In genomic region chr16:73873828-73874558, GRCm38 (mm10) we compare ENCODE assay signal across 25 mouse cellular contexts.
A peak's percentile ranks its signal among the peaks of the same experiment; 100 is the strongest.
DNase-seq lines count a peak whose midpoint lies in the region; ATAC-seq and TF ChIP-seq lines count a peak whose summit lies in the region.
"Had no signal": no experiment of that assay in that cellular context is flagged by ENCODE, and none has a peak within 500 bp of the region (broad histone marks: within the 10 kb centered on the region; RNA-seq: fewer than 3 reads in every experiment).

No protein-coding gene starts in this region.

- intact Hi-C loops in gastrocnemius, adult 2 months (cut with DNase I), result no loop called here

- H3K27me3 ChIP-seq in liver, embryonic 11.5 days (replicated peaks; ENCODE audit: control insufficient read depth, insufficient read depth, low read length), result no peaks in the 10 kb centered on the region
- H3K27me3 ChIP-seq in liver, embryonic 12.5 days (replicated peaks), result no peaks in the 10 kb centered on the region
- no peaks in the 10 kb centered on the region for H3K27me3 ChIP-seq in liver, embryonic 16.5 days (ENCODE audit: control insufficient read depth, insufficient read depth, low read depth, low read length)
- H3K27me3 ChIP-seq: forebrain, embryonic 15.5 days; hindbrain, embryonic 12.5 days; Patski had no signal

- no peaks in the 10 kb centered on the region for H3K4me1 ChIP-seq in liver, embryonic 11.5 days (replicated peaks; ENCODE audit: control insufficient read depth, insufficient read depth, low read length)
- H3K4me1 ChIP-seq in liver, embryonic 12.5 days, result no peaks in the 10 kb centered on the region; the same call in 1 of the 2 replicates
- H3K4me1 ChIP-seq in liver, embryonic 16.5 days (ENCODE audit: control insufficient read depth, low read depth, low read length), result no peaks in the 10 kb centered on the region; the same call in none of the 2 replicates
- H3K4me1 ChIP-seq: embryonic facial prominence, embryonic 10.5 days; heart, embryonic 10.5 days; hindbrain, embryonic 12.5 days had no signal

- WGBS in liver, embryonic 11.5 days, result 64% methylated on average over 5 of the region's 5 CpGs
- 56% methylated on average over 5 of the region's 5 CpGs for WGBS in liver, embryonic 12.5 days (ENCODE audit: insufficient replicate concordance)
- 50% methylated on average over 5 of the region's 5 CpGs for WGBS in liver, embryonic 16.5 days (ENCODE audit: insufficient replicate concordance)

- TF ChIP-seq CTCF in gastrocnemius, adult 2 months (IDR thresholded peaks at IDR 0.05), result no peak

- no peak overlapping the region for H3K4me2 ChIP-seq in liver, embryonic 11.5 days
- no peak overlapping the region for H3K4me2 ChIP-seq in liver, embryonic 12.5 days
- H3K4me2 ChIP-seq in liver, embryonic 16.5 days (ENCODE audit: low read depth, low read length), result no peak overlapping the region
- H3K4me2 ChIP-seq: forebrain, embryonic 15.5 days; hindbrain, embryonic 12.5 days had no signal

- ATAC-seq in liver, embryonic 11.5 days (replicated peaks; ENCODE audit: low FRiP score), result peak; percentile 62; the same call in 1 of the 2 replicates
- peak; percentile 76 for ATAC-seq in liver, embryonic 12.5 days
- ATAC-seq in liver, embryonic 16.5 days (ENCODE audit: low read depth), result peak; percentile 85
- ATAC-seq: activated CD4-positive, CD25-positive, alpha-beta regulatory T cell, adult 4 months; CD4-positive, CD25-positive, alpha-beta regulatory T cell, adult 4 months; forebrain, embryonic 15.5 days; hindbrain, embryonic 16.5 days; Patski had no signal

- H3K36me3 ChIP-seq in liver, embryonic 11.5 days (ENCODE audit: control insufficient read depth, insufficient read depth, low read length), result no peaks in the 10 kb centered on the region
- no peaks in the 10 kb centered on the region for H3K36me3 ChIP-seq in liver, embryonic 12.5 days
- H3K36me3 ChIP-seq in liver, embryonic 16.5 days (ENCODE audit: control insufficient read depth, insufficient read depth), result no peaks in the 10 kb centered on the region
- H3K36me3 ChIP-seq: embryonic facial prominence, embryonic 10.5 days; forebrain, embryonic 15.5 days; heart, embryonic 10.5 days; hindbrain, embryonic 12.5 days had no signal

- no peak overlapping the region for H3K4me3 ChIP-seq in liver, embryonic 11.5 days (ENCODE audit: low read depth, low read length)
- H3K4me3 ChIP-seq in liver, embryonic 12.5 days, result no peak overlapping the region
- H3K4me3 ChIP-seq in liver, embryonic 16.5 days (ENCODE audit: low read depth, low read length), result no peak overlapping the region
- no peak overlapping the region for H3K4me3 ChIP-seq in gastrocnemius, adult 2 months
- H3K4me3 ChIP-seq: embryonic facial prominence, embryonic 10.5 days; erythroblast, embryonic 14.5 days; forebrain, embryonic 15.5 days; heart, embryonic 10.5 days; hindbrain, embryonic 12.5 days had no signal

- no peak overlapping the region for H3K27ac ChIP-seq in liver, embryonic 11.5 days (ENCODE audit: low read depth, low read length)
- no peak overlapping the region for H3K27ac ChIP-seq in liver, embryonic 12.5 days
- H3K27ac ChIP-seq in liver, embryonic 16.5 days (ENCODE audit: low read length), result no peak overlapping the region
- no peak overlapping the region for H3K27ac ChIP-seq in gastrocnemius, adult 2 months
- H3K27ac ChIP-seq: embryonic facial prominence, embryonic 10.5 days; forebrain, embryonic 15.5 days; heart, embryonic 10.5 days; hindbrain, embryonic 12.5 days had no signal

- H3K9ac ChIP-seq in liver, embryonic 11.5 days (ENCODE audit: low read depth, low read length), result no peak overlapping the region
- H3K9ac ChIP-seq in liver, embryonic 12.5 days, result no peak overlapping the region
- H3K9ac ChIP-seq in liver, embryonic 16.5 days (ENCODE audit: low read depth, low read length), result no peak overlapping the region
- H3K9ac ChIP-seq: forebrain, embryonic 15.5 days; hindbrain, embryonic 12.5 days had no signal

- no peak for DNase-seq in liver, embryonic 11.5 days (ENCODE audit: low spot score)
- DNase-seq in liver, result no peak
- no peak for DNase-seq in gastrocnemius, adult 2 months
- DNase-seq in lung, postnatal 36 days, result no peak
- no peak for DNase-seq in adrenal gland, adult (ENCODE audit: inconsistent age in 2 of 2, low spot score in 1 of 2)
- DNase-seq: adrenal gland, adult 2 months; adrenal gland, postnatal 25 days; B cell, adult 2 months; cerebellum, adult 2 months; cerebellum, postnatal 10 days; gastrocnemius, postnatal 10 days; heart, adult 18-20 months; heart, postnatal 10 days; heart, postnatal 4 days had no signal

- H3K9me3 ChIP-seq in liver, embryonic 11.5 days (ENCODE audit: control insufficient read depth, low read length), result no peaks in the 10 kb centered on the region
- no peaks in the 10 kb centered on the region for H3K9me3 ChIP-seq in liver, embryonic 12.5 days (replicated peaks)
- no peaks in the 10 kb centered on the region for H3K9me3 ChIP-seq in liver, embryonic 16.5 days (replicated peaks; ENCODE audit: control insufficient read depth, low read length)
- H3K9me3 ChIP-seq: embryonic facial prominence, embryonic 10.5 days; forebrain, embryonic 15.5 days; heart, embryonic 10.5 days; hindbrain, embryonic 12.5 days had no signal
